Mouse (Mus musculus) c-Kit-positive CD71-positive TER-119-negative erythroid progenitor cells, embryonic 14.5 days (primary cell): ENCODE measurements around the gene Bpifb4.

ENCODE experiments used
- DNase-seq: peaks from one replicate; pipeline ENCODE4 v3.0.0-alpha.2; 2013; ENCODE audit warnings: low read depth

The Bpifb4 gene

GRCm38 (mm10) chr2:154005094-154005493, 67.1 kb downstream of the Bpifb4 start:
- no peak for DNase-seq

- DNase-seq, result no peak
These were observed 67.7 kb downstream of the Bpifb4 start for GRCm38 (mm10) chr2:154005734-154006133.

- DNase-seq, result no peak
These were observed 68.3 kb downstream of the Bpifb4 start for GRCm38 (mm10) chr2:154006331-154006730.

- DNase-seq, result no peak
These were observed 69.4 kb downstream of the Bpifb4 start for GRCm38 (mm10) chr2:154007381-154007780.

- no peak for DNase-seq
These were observed 70.0 kb downstream of the Bpifb4 start, which contains the start of gene Bpifa2 for GRCm38 (mm10) chr2:154007965-154008364. TSS of gene Bpifa2 (plus strand) at chr2:154008265.
